Mouse (Mus musculus) testis, adult 2 months (tissue): Measurements from ENCODE around the gene Foxb1. TPM values are rescaled to one million over a fixed set of nuclear protein-coding genes. Genes with fewer than 3 reads are reported as not detected.

Experiments used
- H3K27ac ChIP-seq: fragments of 200-500 bp; 2 replicates; pipeline ENCODE4 v1.5.1; 2012; ENCODE audit warnings: low read depth, low read length; ENCODE audit not compliant: control insufficient read depth, insufficient read depth
- H3K27me3 ChIP-seq: fragments of 200-500 bp; 2 replicates; pipeline ENCODE4 v1.6.1; 2012; ENCODE audit warnings: mild to moderate bottlenecking, low read length, moderate library complexity; ENCODE audit not compliant: control insufficient read depth, insufficient read depth
- H3K36me3 ChIP-seq: fragments of 200-500 bp; 2 replicates; pipeline ENCODE4 v1.6.1; 2012; ENCODE audit warnings: mild to moderate bottlenecking, low read length; ENCODE audit not compliant: control insufficient read depth, insufficient read depth
- H3K4me1 ChIP-seq: fragments of 200-500 bp; 2 replicates; pipeline ENCODE4 v1.6.1; 2012; ENCODE audit warnings: low read length; ENCODE audit not compliant: control insufficient read depth, insufficient read depth
- H3K4me3 ChIP-seq: fragments of 200-500 bp; 2 replicates; pipeline ENCODE4 v1.5.1; 2012; ENCODE audit warnings: low read depth, mild to moderate bottlenecking, low read length, moderate library complexity, mixed read lengths; ENCODE audit not compliant: control insufficient read depth
- CTCF ChIP-seq: fragments of 200-500 bp; IDR thresholded peaks from 2 replicates; pipeline ENCODE4 v1.5.1; 2012; ENCODE audit warnings: low read depth, mild to moderate bottlenecking, inconsistent platforms, low read length, moderate library complexity; ENCODE audit not compliant: control insufficient read depth, insufficient read depth, insufficient replicate concordance
- POLR2A ChIP-seq: fragments of 200-500 bp; IDR thresholded peaks from 2 replicates; pipeline ENCODE4 v1.6.1; 2012; ENCODE audit warnings: low read depth, mild to moderate bottlenecking, inconsistent platforms, low read length, moderate library complexity; ENCODE audit not compliant: control insufficient read depth
- polyA plus RNA-seq: library from polyadenylated mRNA; depleted of rRNA; stranded (reverse); fragments of >200 nt; gene quantifications from 2 replicates; pipeline ENCODE4 v1.2.3, GENCODE M21; 2012

The Foxb1 gene
- polyA plus RNA-seq, 1 experiment: not detected

GRCm38 (mm10) chr9:69761569-69761968 lies 829 bp upstream of the Foxb1 start:
- H3K27ac ChIP-seq: no peak overlapping the region
- peaks cover 10% of the 10 kb centered on the region for H3K4me1 ChIP-seq
- TF ChIP-seq POLR2A (no peak), CTCF (no peak)
- H3K4me3 ChIP-seq: no peak overlapping the region
- peaks cover 2% of the 10 kb centered on the region for H3K27me3 ChIP-seq
- no peaks in the 10 kb centered on the region for H3K36me3 ChIP-seq

GRCm38 (mm10) chr9:69759721-69760221 lies 969 bp downstream of the Foxb1 start:
- Histone ChIP-seq H3K4me3 (0 out of 2 replicates have a peak overlapping the region, but pooled peaks have one; percentile 12), H3K27ac (no peak overlapping the region), H3K36me3 (no peaks in the 10 kb centered on the region), H3K27me3 (no peaks in the 10 kb centered on the region; the same call in 1 of the 2 replicates), H3K4me1 (peaks cover 7% of the 10 kb centered on the region)
- TF ChIP-seq POLR2A (no peak), CTCF (no peak)

GRCm38 (mm10) chr9:69758946-69759615 lies 1.7 kb downstream of the Foxb1 start:
- no peak for TF ChIP-seq CTCF
- TF ChIP-seq POLR2A: no peak
- Histone ChIP-seq H3K27me3 (no peaks in the 10 kb centered on the region; the same call in 1 of the 2 replicates), H3K27ac (no peak overlapping the region), H3K4me3 (no peak overlapping the region; the same call in none of the 2 replicates), H3K36me3 (no peaks in the 10 kb centered on the region), H3K4me1 (peaks cover 7% of the 10 kb centered on the region)

- Histone ChIP-seq H3K4me3 (no peak overlapping the region), H3K27me3 (no peaks in the 10 kb centered on the region; the same call in 1 of the 2 replicates), H3K4me1 (peaks cover 7% of the 10 kb centered on the region), H3K27ac (no peak overlapping the region), H3K36me3 (no peaks in the 10 kb centered on the region)
- TF ChIP-seq CTCF: no peak
- TF ChIP-seq POLR2A: no peak
Measured at GRCm38 (mm10) chr9:69758506-69758905, 2.2 kb downstream of the Foxb1 start.

- H3K4me1 ChIP-seq: peaks cover 7% of the 10 kb centered on the region
- no peak overlapping the region for H3K27ac ChIP-seq
- H3K4me3 ChIP-seq: no peak overlapping the region
Measured at GRCm38 (mm10) chr9:69757254-69757653, 3.5 kb downstream of the Foxb1 start.

GRCm38 (mm10) chr9:69756456-69756855 lies 4.3 kb downstream of the Foxb1 start:
- no peaks in the 10 kb centered on the region for H3K36me3 ChIP-seq
- no peak for TF ChIP-seq CTCF
- H3K4me3 ChIP-seq: no peak overlapping the region
- no peaks in the 10 kb centered on the region; the same call in 1 of the 2 replicates for H3K27me3 ChIP-seq
- no peak overlapping the region for H3K27ac ChIP-seq
- peaks cover 7% of the 10 kb centered on the region for H3K4me1 ChIP-seq

More at GRCm38 (mm10) chr9:69757254-69757653, 3.5 kb downstream of the Foxb1 start:
- Histone ChIP-seq H3K36me3 (no peaks in the 10 kb centered on the region), H3K27me3 (no peaks in the 10 kb centered on the region; the same call in 1 of the 2 replicates)
- no peak for TF ChIP-seq POLR2A
- TF ChIP-seq CTCF: no peak

GRCm38 (mm10) chr9:69756041-69756440 lies 4.7 kb downstream of the Foxb1 start:
- Histone ChIP-seq H3K36me3 (no peaks in the 10 kb centered on the region), H3K4me1 (peaks cover 7% of the 10 kb centered on the region), H3K27me3 (no peaks in the 10 kb centered on the region; the same call in 1 of the 2 replicates), H3K27ac (no peak overlapping the region), H3K4me3 (no peak overlapping the region)
- TF ChIP-seq CTCF (no peak), POLR2A (no peak)

GRCm38 (mm10) chr9:69755157-69755556 lies 5.6 kb downstream of the Foxb1 start:
- TF ChIP-seq CTCF (no peak), POLR2A (no peak)
- Histone ChIP-seq H3K36me3 (no peaks in the 10 kb centered on the region), H3K4me1 (peaks cover 7% of the 10 kb centered on the region), H3K27me3 (no peaks in the 10 kb centered on the region; the same call in 1 of the 2 replicates), H3K4me3 (no peak overlapping the region), H3K27ac (no peak overlapping the region)
